Comparison of ENCODE assay signal across 8 mouse cellular contexts in the genomic region with DNA sequence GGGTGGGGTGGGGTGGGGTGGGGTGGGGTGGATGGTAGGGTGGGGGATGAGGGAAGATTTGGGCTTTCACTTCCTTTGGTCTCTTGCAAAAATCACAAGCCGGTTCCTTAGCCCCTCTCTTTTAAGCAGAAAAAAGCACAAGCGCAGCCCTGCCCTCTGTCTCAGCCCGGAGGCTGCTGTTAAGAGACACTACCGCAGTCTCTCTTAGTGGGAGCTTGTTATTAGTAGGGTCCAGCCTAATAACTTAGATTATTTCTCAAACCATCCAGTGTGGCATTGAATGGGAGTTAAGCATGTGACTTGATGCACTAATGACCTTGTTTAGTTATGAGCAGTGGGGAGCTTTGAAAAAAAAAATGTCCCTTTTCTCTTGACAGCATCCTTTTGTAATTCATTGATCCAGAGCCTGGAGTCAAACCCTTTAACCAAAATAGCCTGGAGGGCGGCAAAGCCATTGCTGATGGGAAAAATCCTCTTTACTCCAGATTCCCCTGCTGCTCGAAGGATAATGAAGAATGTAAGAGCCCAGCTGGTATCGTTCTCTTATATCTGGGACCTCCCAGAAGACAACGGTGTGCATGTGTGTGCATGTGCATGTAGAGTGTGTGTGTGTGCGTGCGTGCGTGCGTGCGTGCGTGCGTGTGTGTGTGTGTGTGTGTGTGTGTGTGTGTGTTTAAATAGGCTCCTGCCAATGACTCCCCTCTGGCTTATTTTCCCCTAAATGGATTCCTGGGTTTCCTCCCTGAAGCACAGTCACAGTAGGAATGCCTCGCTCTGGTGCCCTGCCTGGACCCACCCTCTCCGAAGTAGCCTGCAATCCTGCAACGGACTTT. TPM values are rescaled to one million over a fixed set of nuclear protein-coding genes. Genes with fewer than 3 reads are reported as not detected.
DNase-seq lines count a peak whose midpoint lies in the region; TF ChIP-seq lines count a peak whose summit lies in the region.

No protein-coding gene starts in this region.

- no peaks in the 10 kb centered on the region for H3K27me3 ChIP-seq in CH12.LX (replicated peaks)
- H3K27me3 ChIP-seq in forebrain, embryonic 10.5 days (ENCODE audit: poor library complexity, severe bottlenecking): peaks cover 88% of the 10 kb centered on the region
- H3K27me3 ChIP-seq in midbrain, embryonic 10.5 days (ENCODE audit: low read depth, poor library complexity, severe bottlenecking): peaks cover 86% of the 10 kb centered on the region

- WGBS in forebrain, embryonic 10.5 days: 32% methylated on average over 18 of the region's 18 CpGs
- WGBS in midbrain, embryonic 10.5 days: 22% methylated on average over 18 of the region's 18 CpGs

- H3K36me3 ChIP-seq in CH12.LX (replicated peaks in 1 of 2; ENCODE audit: control insufficient read depth in 1 of 2, insufficient read depth in 1 of 2, low read length in 1 of 2): no peaks in the 10 kb centered on the region
- H3K36me3 ChIP-seq in forebrain, embryonic 10.5 days (replicated peaks): no peaks in the 10 kb centered on the region
- H3K36me3 ChIP-seq in midbrain, embryonic 10.5 days: no peaks in the 10 kb centered on the region

- TF ChIP-seq RAD21 in CH12.LX (IDR thresholded peaks at IDR 0.05; ENCODE audit: low read depth, low read length): no peak

- H3K9me3 ChIP-seq in CH12.LX (replicated peaks; ENCODE audit: low read length): no peaks in the 10 kb centered on the region
- H3K9me3 ChIP-seq in forebrain, embryonic 10.5 days: no peaks in the 10 kb centered on the region
- no peaks in the 10 kb centered on the region for H3K9me3 ChIP-seq in midbrain, embryonic 10.5 days (replicated peaks)

- H3K79me2 ChIP-seq in CH12.LX (replicated peaks; ENCODE audit: control insufficient read depth, extremely low read depth, insufficient read depth, poor library complexity, severe bottlenecking): no peaks in the 10 kb centered on the region

- no peak overlapping the region; the same call in 1 of the 2 replicates for H3K4me2 ChIP-seq in CH12.LX (ENCODE audit: insufficient read depth, low read depth, poor library complexity, severe bottlenecking)

- TF ChIP-seq POLR2A in CH12.LX (IDR thresholded peaks at IDR 0.05; ENCODE audit: low read depth, low read length): no peak

- H3K4me1 ChIP-seq in CH12.LX (ENCODE audit: control insufficient read depth in 1 of 2, insufficient read depth in 2 of 2): peaks cover 6 to 18% of the 10 kb centered on the region in 2 experiments
- peaks cover 36% of the 10 kb centered on the region for H3K4me1 ChIP-seq in forebrain, embryonic 10.5 days
- H3K4me1 ChIP-seq in midbrain, embryonic 10.5 days: peaks cover 23% of the 10 kb centered on the region

- no peak for TF ChIP-seq CTCF in CH12.LX (conservative IDR thresholded peaks at IDR 0.05 in 1 of 2, IDR thresholded peaks at IDR 0.05 in 1 of 2; ENCODE audit: low read depth in 2 of 2, low read length in 2 of 2)

- DNase-seq in cerebellum, adult 11-12 months: peak; percentile 32
- DNase-seq in cerebellum, adult 11 months: no peak
- no peak for DNase-seq in CH12.LX (ENCODE audit: extremely low read depth)
- DNase-seq in forebrain, embryonic 10.5 days (ENCODE audit: extremely low spot score, low spot score): peak; percentile 29
- peak; percentile 33 for DNase-seq in midbrain, embryonic 10.5 days (ENCODE audit: low spot score)
- no peak for DNase-seq in frontal cortex, postnatal 25 days (ENCODE audit: low spot score in 2 of 2)
- no peak for DNase-seq in spleen, postnatal 36 days (ENCODE audit: low spot score in 2 of 2)
- no peak for DNase-seq in spleen, adult 12 weeks (ENCODE audit: low spot score)

- dilution Hi-C loops in CH12.LX (cut with MboI; ENCODE audit: extremely low pct_ligation_motif_present, extremely low pct_unique_long_range_greater_than_20kb, low sequenced_read_pairs): no loop called here

- in situ Hi-C loops in CH12.LX (cut with MboI; ENCODE audit: low pct_ligation_motif_present, low pct_unique_long_range_greater_than_20kb, low sequenced_read_pairs): no loop called here

- no peak overlapping the region for H3K27ac ChIP-seq in CH12.LX (ENCODE audit: insufficient read depth, low read depth)
- 0 out of 2 replicates have a peak overlapping the region, but pooled peaks have one; percentile 44 for H3K27ac ChIP-seq in forebrain, embryonic 10.5 days
- H3K27ac ChIP-seq in midbrain, embryonic 10.5 days (replicated peaks): no peak overlapping the region

- no peak overlapping the region for H3K9ac ChIP-seq in CH12.LX (ENCODE audit: insufficient read depth, low read depth)

- TF ChIP-seq EP300 in CH12.LX (IDR thresholded peaks at IDR 0.05; ENCODE audit: low read length): no peak

- no peak overlapping the region for H3K4me3 ChIP-seq in CH12.LX (replicated peaks in 1 of 3; ENCODE audit: low read depth in 2 of 3, low read length in 2 of 3, poor library complexity in 1 of 3)
- H3K4me3 ChIP-seq in forebrain, embryonic 10.5 days: peak overlapping the region; percentile 22; the same call in 1 of the 2 replicates
- H3K4me3 ChIP-seq in midbrain, embryonic 10.5 days: peak overlapping the region; percentile 30; the same call in 1 of the 2 replicates

TF ChIP-seq in CH12.LX, 34 proteins besides CTCF, POLR2A, EP300 and RAD21:
- TF ChIP-seq ZNF384 (IDR thresholded peaks at IDR 0.05; ENCODE audit: low read depth, low read length) (peak; percentile 20; the same call in 1 of the 2 replicates), KAT2A (IDR thresholded peaks at IDR 0.05; ENCODE audit: insufficient replicate concordance, low read length) (no peak), E2F4 (IDR thresholded peaks at IDR 0.05; ENCODE audit: insufficient replicate concordance, low read depth, low read length) (no peak), RCOR1 (conservative IDR thresholded peaks at IDR 0.05; ENCODE audit: low read depth, low read length) (no peak), TBP (conservative IDR thresholded peaks at IDR 0.05; ENCODE audit: low read depth, low read length) (no peak), JUND (conservative IDR thresholded peaks at IDR 0.05; ENCODE audit: low read depth, low read length) (no peak), ETS1 (conservative IDR thresholded peaks at IDR 0.05; ENCODE audit: low read depth, low read length) (no peak), TCF12 (IDR thresholded peaks at IDR 0.05; ENCODE audit: low read depth, low read length) (no peak)

RNA-seq across cellular contexts. Expression of gene Abca4, which starts 41.1 kb away (rescaled TPM):
- 0.34 and 0.55 TPM in 2 replicates for total RNA-seq in CH12.LX (2012; rRNA removed)
- total RNA-seq in CH12.LX (2014; rRNA removed): 0.46 and 0.82 TPM in 2 replicates
- polyA plus RNA-seq in CH12.LX (2012; ENCODE audit: insufficient read length, low read depth): 0.57 and 0.78 TPM in 2 replicates
- 1.7 and 2.1 TPM in 2 replicates for polyA plus RNA-seq in forebrain, embryonic 10.5 days (2016; fragmentation: Nextera tagmentation; extraction: Ambion mirVana)
- 2.2 and 2.6 TPM in 2 replicates for polyA plus RNA-seq in midbrain, embryonic 10.5 days (2016; fragmentation: Nextera tagmentation; extraction: Ambion mirVana)

Comparison
In these comparisons a context has a peak if more than half of its experiments do, and no peak if none do; other contexts are left out.
1. DNase-seq: peak in cerebellum, adult 11-12 months (single experiment), forebrain, embryonic 10.5 days (single experiment) and midbrain, embryonic 10.5 days (single experiment); none in cerebellum, adult 11 months (single experiment), CH12.LX (single experiment), frontal cortex, postnatal 25 days (0 of 2), spleen, postnatal 36 days (0 of 2) and spleen, adult 12 weeks (single experiment).
2. H3K4me3 ChIP-seq: peak in forebrain, embryonic 10.5 days (single experiment) and midbrain, embryonic 10.5 days (single experiment); none in CH12.LX (0 of 3).